Mouse (Mus musculus) megakaryocyte-erythroid progenitor cell, adult 5-6 weeks (primary cell): ENCODE data around the gene Cox19. TPM values are rescaled to one million over a fixed set of nuclear protein-coding genes. Genes with fewer than 3 reads are reported as not detected.

Experiments used
- ATAC-seq: replicated peaks from 2 replicates; pipeline ENCODE4 v1.8.0; 2016; ENCODE audit warnings: mild to moderate bottlenecking, inconsistent platforms; ENCODE audit not compliant: severe bottlenecking, poor library complexity, low FRiP score, low TSS enrichment
- total RNA-seq, 2 experiments: library from RNA; stranded (forward) in 1 of 2; stranded (reverse) in 1 of 2; fragments of 200-1000, 215-1000 nt in 1 of 2; fragments of >200 nt in 1 of 2; fragmentation: Nextera tagmentation in 1 of 2; gene quantifications; 2 replicates each; pipeline ENCODE4 v1.2.3; 2014 to 2017

Gene Cox19
- total RNA-seq, 2 experiments from 2014 or later, result 27.4 to 40.4 TPM

DNA sequence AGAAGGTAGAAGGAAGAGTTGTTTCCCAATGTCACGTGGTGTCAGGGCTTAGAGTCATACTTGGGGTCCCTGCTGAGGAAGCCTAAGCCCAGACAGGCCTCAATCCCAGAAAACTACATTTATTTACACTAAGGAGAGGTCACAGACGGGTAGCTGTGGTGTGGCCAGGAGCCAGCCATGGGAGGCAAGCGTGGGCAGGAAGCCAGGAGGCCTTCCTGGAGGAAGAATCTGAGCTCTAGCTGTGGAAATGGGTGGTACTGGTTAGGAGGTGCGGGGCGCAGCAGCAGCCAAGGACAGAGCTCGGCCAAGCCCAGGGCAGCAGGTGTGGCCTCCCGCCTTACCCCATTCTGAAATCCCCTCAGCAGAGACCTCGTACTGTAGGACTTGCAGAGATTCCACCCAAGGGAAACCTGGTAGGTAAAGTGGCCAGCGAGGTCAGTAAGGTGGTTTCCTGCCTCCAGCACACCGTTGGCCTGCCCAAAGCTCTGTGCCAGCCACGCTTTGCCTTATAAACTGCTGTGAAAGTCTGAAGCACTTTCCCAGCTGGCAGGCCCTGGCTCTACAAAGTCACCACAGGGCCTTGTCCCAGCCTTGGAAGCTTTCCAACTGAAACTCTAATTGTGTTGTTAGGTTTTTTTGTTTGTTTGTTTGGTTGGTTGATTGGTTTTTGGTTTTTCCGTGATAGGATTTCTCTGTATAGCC lies 36.1 kb downstream of the Cox19 start:
- ATAC-seq, result no peak

DNA sequence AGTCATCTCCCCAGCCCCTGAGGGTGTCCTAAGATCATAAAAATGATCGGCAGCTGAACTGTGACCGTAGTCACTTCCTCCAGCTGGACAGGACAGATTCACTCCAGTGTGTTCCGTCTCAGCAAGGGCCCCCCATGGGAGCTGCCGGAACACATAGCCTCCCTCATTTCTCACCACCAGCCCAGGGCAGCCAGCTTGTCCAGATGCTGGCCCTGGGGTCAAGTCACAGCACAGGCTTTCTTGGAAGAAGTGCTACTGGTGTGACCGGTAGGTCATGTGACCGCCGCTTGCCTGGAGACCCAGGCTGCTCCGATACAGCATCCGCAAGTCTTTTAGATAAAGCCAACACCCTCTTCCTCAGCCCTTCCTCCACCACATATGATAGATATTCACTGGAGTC lies 37.7 kb downstream of the Cox19 start:
- no peak for ATAC-seq

DNA sequence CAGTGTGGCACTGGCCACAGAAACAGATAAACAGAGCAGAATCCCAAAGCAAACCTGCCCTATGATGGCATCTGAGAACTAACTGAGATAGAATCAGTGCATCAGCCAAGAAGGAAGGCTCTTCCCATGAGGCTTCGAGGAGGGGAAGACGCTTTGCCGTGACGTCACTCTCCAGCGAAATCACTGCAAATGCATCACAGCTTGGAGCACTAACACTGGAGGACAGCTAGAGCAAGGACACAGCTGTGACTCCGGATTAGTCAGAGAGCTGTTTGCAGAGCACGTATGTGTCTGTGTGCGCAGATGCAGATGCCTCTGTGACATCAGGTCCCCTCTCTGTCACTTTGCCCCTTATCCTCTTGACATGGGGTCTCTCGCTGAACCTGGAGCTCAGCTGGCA lies 39.4 kb downstream of the Cox19 start:
- ATAC-seq, result no peak

DNA sequence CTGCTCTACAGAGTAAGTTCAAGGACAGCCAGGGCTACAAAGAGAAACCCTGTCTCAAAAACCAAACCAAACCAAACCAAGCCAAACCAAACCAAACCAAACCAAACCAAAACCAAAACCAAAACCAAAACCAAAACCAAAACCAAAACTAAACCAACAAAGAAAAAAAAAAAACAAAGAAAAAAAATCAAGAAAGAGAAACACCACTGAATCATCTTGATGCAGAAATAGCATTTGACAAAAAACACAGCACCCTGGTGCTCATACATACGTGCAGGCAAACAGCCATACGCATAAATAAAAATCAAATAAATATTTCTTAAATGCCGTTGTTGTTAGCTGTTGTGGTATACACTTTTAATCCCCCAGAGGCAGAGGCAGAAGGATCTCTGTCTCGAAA lies 40.7 kb downstream of the Cox19 start:
- ATAC-seq, result no peak

DNA sequence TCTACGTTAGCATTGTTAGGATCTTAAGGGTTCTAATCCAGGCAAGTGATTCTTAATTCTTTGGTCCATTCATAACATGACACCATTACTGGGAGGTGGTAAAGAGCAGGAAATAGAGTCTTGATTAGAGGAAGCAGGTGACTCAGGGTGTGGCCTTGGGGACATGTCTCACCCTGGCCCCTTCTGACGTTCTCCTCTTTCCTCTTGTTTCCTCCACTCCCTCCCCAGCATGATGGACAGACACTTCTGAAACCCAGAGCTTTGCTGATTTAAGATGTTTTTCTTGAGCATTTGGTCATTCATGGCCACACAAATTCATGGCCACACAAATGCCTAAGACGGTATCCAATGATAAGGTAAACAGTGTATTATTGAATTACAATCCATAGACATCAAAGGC lies 41.3 kb downstream of the Cox19 start:
- no peak for ATAC-seq

DNA sequence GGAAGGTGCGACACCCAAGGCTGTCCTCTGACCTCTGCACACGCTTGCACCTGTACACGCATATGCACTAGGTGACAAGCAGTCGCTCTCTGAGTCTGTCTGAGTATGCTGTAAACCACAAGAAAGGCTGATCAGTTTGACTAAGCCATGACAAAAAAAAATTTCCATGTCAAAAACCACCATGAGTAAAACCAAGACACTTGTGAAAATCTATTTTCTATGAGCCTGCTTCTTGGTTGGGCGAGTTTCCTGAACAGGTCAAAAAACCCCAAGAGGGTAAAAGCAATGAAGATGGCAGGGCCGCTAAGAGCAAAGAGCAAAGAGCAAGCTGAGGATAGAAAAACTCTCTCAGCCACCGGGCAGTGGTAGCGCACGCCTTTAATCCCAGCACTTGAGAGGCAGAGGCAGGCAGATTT lies 47.6 kb downstream of the Cox19 start:
- ATAC-seq, result no peak

DNA sequence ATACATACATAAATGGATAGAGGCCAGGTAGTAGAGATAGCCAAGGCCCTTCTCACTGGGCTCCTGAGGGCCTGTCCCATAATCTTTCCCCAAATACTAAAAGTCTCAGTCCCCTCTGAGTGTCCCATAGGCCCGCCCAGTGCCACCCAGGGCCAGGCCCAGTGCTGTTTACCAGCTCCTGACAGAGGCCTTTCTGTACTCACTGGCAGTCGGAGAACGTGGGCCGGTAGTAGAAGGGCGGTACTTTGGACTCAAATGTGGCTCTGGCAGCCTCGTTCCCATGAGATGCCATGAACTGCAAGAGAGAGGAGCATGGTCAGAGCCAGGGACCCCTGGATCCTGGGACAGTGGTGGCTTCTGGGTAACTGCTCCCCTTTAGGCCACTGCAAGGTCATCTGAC lies 49.1 kb downstream of the Cox19 start:
- ATAC-seq, result no peak

DNA sequence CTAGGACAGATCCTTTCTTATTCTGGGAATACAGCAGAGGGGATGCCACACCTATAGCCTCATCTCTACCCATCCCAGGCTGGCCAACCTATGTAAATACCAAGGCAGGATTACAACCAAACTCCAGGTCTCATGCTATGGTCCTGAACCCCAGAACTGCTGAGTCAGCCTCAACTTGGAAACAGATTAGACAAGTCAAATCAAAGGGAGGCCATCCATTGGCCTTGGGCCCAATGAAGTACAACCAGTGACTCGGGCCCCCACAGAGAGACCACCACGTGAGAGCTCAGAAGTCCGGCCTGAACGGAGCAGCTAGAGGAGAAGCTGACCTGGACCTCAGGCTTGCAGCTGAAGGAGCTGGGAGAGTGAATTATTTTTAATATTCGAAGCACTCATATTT lies 53.5 kb downstream of the Cox19 start:
- ATAC-seq, result no peak

DNA sequence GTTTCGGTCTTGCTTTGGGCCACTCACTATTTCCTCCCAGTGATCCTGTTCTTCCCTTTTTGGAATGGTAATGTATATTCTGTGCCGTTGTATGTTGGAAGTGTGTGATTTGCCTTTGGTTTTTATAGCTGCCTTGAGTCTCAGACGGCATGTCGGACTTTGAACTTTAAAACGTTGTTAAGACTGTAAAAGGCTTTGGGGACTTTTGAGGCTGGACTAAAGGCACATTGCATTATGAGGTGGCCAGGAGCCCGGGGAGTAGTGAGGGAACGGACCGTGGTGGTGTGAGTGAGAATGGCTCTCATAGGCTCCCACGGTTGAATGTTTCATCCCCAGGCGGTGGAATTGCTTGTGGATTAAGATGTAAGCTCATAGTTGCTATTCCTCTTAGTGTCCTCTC lies 54.1 kb downstream of the Cox19 start:
- ATAC-seq, result no peak

DNA sequence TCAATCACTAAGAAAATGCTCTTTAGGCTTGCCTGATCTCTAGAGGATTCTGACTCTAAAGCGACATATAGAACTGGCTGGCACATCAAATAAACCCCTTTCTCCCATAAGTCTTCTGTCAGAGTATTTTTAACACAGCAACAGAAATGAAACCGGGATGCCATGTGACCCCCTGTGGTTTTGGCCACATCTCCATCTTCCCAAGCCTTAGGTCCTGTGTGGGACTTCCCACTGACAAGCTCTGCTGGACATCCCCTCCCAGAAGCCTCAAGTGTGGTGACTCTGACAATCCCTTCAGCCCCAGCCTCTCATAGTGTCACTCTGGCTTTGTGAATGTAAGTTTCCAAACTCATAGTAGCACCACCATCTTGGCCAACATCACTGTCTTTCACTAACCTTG lies 57.1 kb downstream of the Cox19 start:
- ATAC-seq, result no peak

DNA sequence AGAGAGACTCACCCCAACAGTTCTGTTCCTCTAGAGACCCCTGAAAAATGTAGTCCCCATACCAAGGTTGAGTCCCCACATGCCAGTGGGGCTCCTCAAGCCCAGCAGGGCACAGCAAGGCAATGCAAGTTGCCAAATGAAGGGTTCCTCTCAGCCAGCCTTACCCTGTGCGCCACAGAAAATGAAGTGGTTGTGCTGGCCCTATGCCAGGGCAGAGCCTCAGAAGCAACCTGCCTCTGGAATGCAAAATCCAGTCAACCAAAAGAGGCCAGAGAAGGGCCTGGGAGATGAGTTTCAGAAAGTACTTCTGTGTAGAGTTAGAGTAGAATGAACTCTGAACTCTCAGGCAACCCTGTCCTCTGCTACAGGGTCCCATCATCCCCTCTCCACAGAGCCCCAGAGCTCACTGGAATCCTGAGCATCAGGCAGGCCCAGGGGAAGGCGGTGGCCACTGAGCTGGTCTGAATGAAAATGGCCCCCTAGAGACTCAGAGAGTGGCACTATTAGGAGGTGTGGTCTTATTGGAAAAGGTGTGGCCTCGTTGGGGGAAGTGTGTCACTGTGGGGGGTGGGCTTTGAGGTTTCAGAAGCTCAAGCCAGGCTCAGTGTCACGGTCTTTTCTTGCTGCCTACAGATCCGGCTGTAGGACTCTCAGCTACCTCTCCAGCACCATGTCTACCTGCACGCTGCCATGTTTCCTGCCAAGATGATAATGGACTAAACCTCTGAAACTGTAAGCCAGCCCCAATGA lies 59.2 kb downstream of the Cox19 start:
- ATAC-seq, result no peak

DNA sequence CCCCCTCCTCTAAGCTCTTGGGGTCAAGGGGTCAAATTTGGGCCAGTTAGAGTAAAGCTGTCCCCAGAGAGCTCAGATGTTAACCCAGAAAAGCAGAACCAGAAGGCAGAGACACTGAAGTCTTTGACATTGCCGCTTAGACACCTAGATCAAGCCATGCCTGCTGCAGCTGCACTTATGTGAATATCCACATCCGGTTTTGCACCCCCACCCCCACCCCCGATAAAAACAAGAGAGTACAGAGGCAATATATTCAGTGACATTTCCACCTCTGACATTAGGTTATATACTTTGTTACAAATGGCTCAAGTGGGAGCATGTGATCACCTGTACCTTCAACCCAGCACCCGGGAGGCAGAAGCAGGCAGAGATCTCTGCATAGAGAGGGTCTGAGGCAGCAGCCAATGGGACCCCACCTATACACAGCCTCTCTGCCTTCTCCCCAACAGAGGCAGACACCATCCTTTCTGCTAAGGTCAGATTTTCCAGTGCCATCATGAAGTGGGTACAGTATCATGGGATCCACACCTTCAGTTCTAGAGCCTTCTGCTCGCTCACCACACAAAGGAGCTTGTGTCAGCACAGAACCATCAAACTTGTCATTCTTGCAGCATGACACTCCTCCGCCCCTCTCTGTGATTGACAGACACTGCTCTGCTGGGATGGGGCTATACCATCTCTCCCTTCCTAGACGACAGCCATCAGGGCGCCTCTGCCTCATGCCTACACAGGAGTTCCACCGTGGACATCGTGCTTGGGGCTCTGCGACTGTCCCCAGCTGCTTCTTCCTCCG lies 60.6 kb downstream of the Cox19 start:
- no peak for ATAC-seq

DNA sequence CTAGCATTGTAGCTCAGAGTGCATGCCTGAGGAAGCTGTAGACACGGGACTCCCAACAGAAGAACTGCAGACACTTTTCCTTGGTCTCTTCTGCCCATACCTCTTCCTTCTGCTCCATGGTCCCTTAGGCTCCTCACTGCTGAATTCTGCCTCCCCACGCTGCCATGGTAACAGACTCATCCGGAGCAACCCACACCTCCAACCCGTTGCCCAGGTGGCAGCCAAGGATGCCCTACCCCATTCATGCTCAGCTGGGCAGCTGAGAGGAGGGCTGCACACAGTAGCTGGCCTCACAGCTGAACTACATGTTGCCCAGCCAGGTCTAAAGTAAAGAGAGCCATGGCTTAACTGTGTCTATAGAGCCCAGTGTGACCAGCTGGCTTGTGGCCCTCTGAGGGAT lies 62.6 kb downstream of the Cox19 start:
- ATAC-seq, result no peak

DNA sequence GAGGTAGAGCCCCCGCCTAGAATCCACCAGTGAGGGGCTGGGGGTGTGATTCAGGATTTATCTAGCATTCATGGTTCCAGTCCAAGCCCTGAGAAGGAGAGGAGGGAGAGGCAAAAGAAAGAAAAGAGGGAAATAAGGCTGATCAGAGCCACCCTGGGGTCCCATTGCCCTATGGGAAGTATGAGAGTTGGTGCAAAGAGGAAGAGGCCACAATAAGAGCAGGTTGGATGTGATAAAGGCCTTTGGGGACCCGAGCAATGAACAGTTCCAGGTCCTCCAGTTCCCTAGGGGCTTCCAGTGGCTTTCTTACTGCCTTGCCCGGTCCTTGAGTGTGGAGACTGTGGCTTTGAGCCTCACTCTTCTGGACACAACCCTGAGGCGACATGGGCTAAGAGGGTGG lies 63.4 kb downstream of the Cox19 start:
- no peak for ATAC-seq

DNA sequence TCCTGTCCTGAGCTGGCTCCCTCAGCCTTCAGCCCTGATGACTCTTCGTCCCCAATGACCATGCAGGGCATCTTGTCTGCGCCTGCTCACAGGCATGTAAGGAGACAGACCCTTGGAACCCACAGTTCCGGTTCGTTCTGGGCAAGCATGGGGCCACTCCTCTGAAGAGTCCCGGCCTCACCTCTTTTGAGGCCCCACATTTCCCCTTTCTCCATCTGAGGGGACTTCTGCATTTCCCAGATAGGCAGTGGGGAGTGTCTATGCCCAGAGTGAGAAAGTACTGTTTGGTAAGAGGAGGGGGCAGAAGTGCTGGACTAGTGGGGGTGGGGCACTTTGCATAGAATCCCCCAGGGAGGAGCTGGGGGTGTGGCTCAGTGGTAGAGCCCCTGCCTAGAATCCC lies 64.1 kb downstream of the Cox19 start:
- ATAC-seq, result peak; percentile 19; the same call in 1 of the 2 replicates

Other genes with a start within 250 kb of the Cox19 start
- 3.1 TPM in 1 of 2 replicates, not detected in the other for gene Prkar1b, start 201.4 kb downstream of the Cox19 start, total RNA-seq (2014; fragmentation: Nextera tagmentation)
- not detected in 2 replicates for gene Prkar1b, start 201.4 kb downstream of the Cox19 start, total RNA-seq (2017)
- 21.5 and 23.3 TPM in 2 replicates for gene Dnaaf5, start 201.2 kb downstream of the Cox19 start, total RNA-seq (2014; fragmentation: Nextera tagmentation)
- 8.3 and 9.5 TPM in 2 replicates for gene Dnaaf5, start 201.2 kb downstream of the Cox19 start, total RNA-seq (2017)
- gene Sun1, start 150.8 kb downstream of the Cox19 start, total RNA-seq (2014; fragmentation: Nextera tagmentation), result 89.3 and 93.2 TPM in 2 replicates
- gene Sun1, start 150.8 kb downstream of the Cox19 start, total RNA-seq (2017), result 72.3 and 92.9 TPM in 2 replicates
- gene Get4, start 99.1 kb downstream of the Cox19 start, total RNA-seq (2014; fragmentation: Nextera tagmentation), result 57.7 and 80.8 TPM in 2 replicates
- gene Get4, start 99.1 kb downstream of the Cox19 start, total RNA-seq (2017), result 19.5 and 38.6 TPM in 2 replicates
- 6.0 and 14.7 TPM in 2 replicates for gene Adap1, start 25.8 kb downstream of the Cox19 start, total RNA-seq (2014; fragmentation: Nextera tagmentation)
- gene Adap1, start 25.8 kb downstream of the Cox19 start, total RNA-seq (2017), result 3.0 and 8.0 TPM in 2 replicates
- not detected in 2 replicates for gene Cyp2w1, start 1.2 kb upstream of the Cox19 start, total RNA-seq (2014; fragmentation: Nextera tagmentation)
- gene Cyp2w1, start 1.2 kb upstream of the Cox19 start, total RNA-seq (2017), result not detected in 2 replicates
- gene Gpr146, start 26.3 kb upstream of the Cox19 start, total RNA-seq (2014; fragmentation: Nextera tagmentation), result 7.5 and 7.9 TPM in 2 replicates
- 5.3 and 6.0 TPM in 2 replicates for gene Gpr146, start 26.3 kb upstream of the Cox19 start, total RNA-seq (2017)
- gene C130050O18Rik, start 53.9 kb upstream of the Cox19 start, total RNA-seq (2014; fragmentation: Nextera tagmentation), result 0.79 TPM in 1 of 2 replicates, not detected in the other
- gene C130050O18Rik, start 53.9 kb upstream of the Cox19 start, total RNA-seq (2017), result 0.08 TPM in 1 of 2 replicates, not detected in the other
- not detected in 2 replicates for gene Gper1, start 71.7 kb upstream of the Cox19 start, total RNA-seq (2014; fragmentation: Nextera tagmentation)
- gene Gper1, start 71.7 kb upstream of the Cox19 start, total RNA-seq (2017), result not detected in 2 replicates
- gene 3110082I17Rik, start 109.1 kb upstream of the Cox19 start, total RNA-seq (2014; fragmentation: Nextera tagmentation), result 28.0 and 31.0 TPM in 2 replicates
- 40.1 and 74.7 TPM in 2 replicates for gene 3110082I17Rik, start 109.1 kb upstream of the Cox19 start, total RNA-seq (2017)
- gene Zfand2a, start 133.1 kb upstream of the Cox19 start, total RNA-seq (2014; fragmentation: Nextera tagmentation), result 10.9 and 19.5 TPM in 2 replicates
- gene Zfand2a, start 133.1 kb upstream of the Cox19 start, total RNA-seq (2017), result 13.6 and 14.7 TPM in 2 replicates
- not detected in 2 replicates for gene Uncx, start 192.1 kb upstream of the Cox19 start, total RNA-seq (2014; fragmentation: Nextera tagmentation)
- gene Uncx, start 192.1 kb upstream of the Cox19 start, total RNA-seq (2017), result not detected in 2 replicates